Mouse (Mus musculus) urinary bladder, postnatal 0 days (tissue): Measurements from ENCODE around the gene Vamp9. TPM values are rescaled to one million over a fixed set of nuclear protein-coding genes. Genes with fewer than 3 reads are reported as not detected.

Experiments
- polyA plus RNA-seq: library from polyadenylated mRNA; unstranded; fragments of >200 nt; fragmentation: Nextera tagmentation; extraction: Ambion mirVana; gene quantifications from 2 replicates; pipeline ENCODE4 v1.2.1, GENCODE M21; 2015

Vamp9 gene
- polyA plus RNA-seq, result 0.34 and 0.40 TPM in 2 replicates

GRCm38 (mm10) chr5:99906181-99906956 is at the start of gene Vamp9:
Gene Vamp9 (plus strand): TSS chr5:99906254.

GRCm38 (mm10) chr5:99978699-99979442 is 72.8 kb downstream of the Vamp9 start, which contains the start of the genes Hnrnpd and 4930524J08Rik:
Gene Hnrnpd (minus strand): TSS chr5:99978938.
Gene 4930524J08Rik (plus strand): TSS chr5:99979061.

Other genes starting within 250 kb of the Vamp9 start
- gene Rasgef1b, start 177.2 kb upstream of the Vamp9 start, polyA plus RNA-seq, result 5.6 and 6.8 TPM in 2 replicates
- gene Hnrnpd, start 72.7 kb downstream of the Vamp9 start, polyA plus RNA-seq, result 45.4 and 60.1 TPM in 2 replicates
- 1.4 and 2.7 TPM in 2 replicates for gene 4930524J08Rik, start 72.8 kb downstream of the Vamp9 start, polyA plus RNA-seq
- gene Hnrnpdl, start 133.4 kb downstream of the Vamp9 start, polyA plus RNA-seq, result 60.2 and 64.3 TPM in 2 replicates
- gene Enoph1, start 133.7 kb downstream of the Vamp9 start, polyA plus RNA-seq, result 24.5 and 24.8 TPM in 2 replicates